Mouse (Mus musculus) E14TG2a.4 (cell line): Measurements from ENCODE around the gene Gm45713.

Experiments
- CTCF ChIP-seq: conservative IDR thresholded peaks from 2 replicates; pipeline ENCODE4 v1.5.1; 2014; ENCODE audit warnings: low read length
- POU5F1 ChIP-seq: IDR thresholded peaks from 2 replicates; pipeline ENCODE4 v1.6.1; 2014; ENCODE audit warnings: low read length, borderline replicate concordance

DNA sequence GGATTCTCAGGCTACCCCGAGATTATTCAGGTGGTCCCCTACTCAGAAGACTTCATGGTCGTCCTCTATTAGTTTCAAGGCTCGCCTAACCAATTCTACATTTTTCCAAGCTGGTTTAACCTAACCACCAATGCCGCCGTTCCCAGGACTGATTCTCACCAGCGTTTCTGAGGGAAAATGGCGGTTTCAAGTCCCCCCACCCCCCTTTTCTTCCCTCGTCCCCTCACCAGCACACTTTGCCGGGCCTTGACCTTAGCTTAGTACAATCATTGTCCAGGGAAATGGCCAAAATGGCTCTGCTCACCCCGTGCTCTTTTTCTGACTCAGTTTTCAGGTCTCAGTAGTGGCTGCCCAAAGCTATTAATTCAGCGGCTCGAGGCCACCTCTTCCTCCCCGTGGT is 39.4 kb upstream of the Gm45713 start:
- TF ChIP-seq CTCF (no peak), POU5F1 (no peak)
